Mouse (Mus musculus) ES-E14 (cell line): ENCODE measurements around the gene Smc5.

ENCODE experiments used
- CHD2 ChIP-seq: IDR thresholded peaks from 2 replicates; pipeline ENCODE4 v1.6.1; 2014; ENCODE audit warnings: mild to moderate bottlenecking, low read depth, low read length, inconsistent platforms
- HCFC1 ChIP-seq: IDR thresholded peaks from 2 replicates; pipeline ENCODE4 v1.6.1; 2012; ENCODE audit warnings: low read length, inconsistent platforms, borderline replicate concordance; ENCODE audit not compliant: insufficient read depth

- TF ChIP-seq HCFC1: no peak
- no peak for TF ChIP-seq CHD2
Measured at GRCm38 (mm10) chr19:23202106-23202505, 71.6 kb downstream of the Smc5 start.
